Mouse (Mus musculus): ENCODE results near the gene Gpr180. TPM values are rescaled to one million over a fixed set of nuclear protein-coding genes. Genes with fewer than 3 reads are reported as not detected.
A peak's percentile ranks its signal among the peaks of the same experiment; 100 is the strongest.

Gene Gpr180
- polyA plus RNA-seq, 1 experiment = 17.3 TPM

DNA sequence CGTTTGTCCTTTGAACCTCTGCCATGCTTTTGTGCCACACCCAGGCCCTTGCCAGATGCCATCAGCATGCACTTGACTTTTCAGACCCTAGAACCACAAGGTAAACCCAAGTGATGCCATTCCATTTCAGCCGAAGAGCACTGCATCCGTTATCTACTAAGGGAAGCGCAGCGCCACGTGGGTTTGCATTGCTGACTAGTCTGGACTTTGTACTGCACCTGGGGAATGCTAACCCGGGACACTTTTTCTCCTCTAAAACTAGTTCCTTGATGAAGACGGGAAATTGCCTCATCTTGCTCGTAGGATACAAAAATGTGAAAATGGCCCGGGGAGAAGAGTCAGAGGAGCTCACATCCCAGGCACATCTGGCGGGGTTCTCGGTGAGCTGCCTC, 38.7 kb downstream of the Gpr180 start:
- TF ChIP-seq POLR2A (IDR thresholded peaks at IDR 0.05; ENCODE audit: insufficient read depth, low read length) (no peak), CTCF (IDR thresholded peaks at IDR 0.05; ENCODE audit: low read depth, low read length) (no peak), EP300 (IDR thresholded peaks at IDR 0.05; ENCODE audit: insufficient read depth, low read depth, low read length) (no peak)
- Histone ChIP-seq H3K4me3 (ENCODE audit: low read depth, low read length) (peak overlapping the region; percentile 65), H3K4me1 (ENCODE audit: control insufficient read depth, insufficient read depth, low read length) (no peaks in the 10 kb centered on the region)

DNA sequence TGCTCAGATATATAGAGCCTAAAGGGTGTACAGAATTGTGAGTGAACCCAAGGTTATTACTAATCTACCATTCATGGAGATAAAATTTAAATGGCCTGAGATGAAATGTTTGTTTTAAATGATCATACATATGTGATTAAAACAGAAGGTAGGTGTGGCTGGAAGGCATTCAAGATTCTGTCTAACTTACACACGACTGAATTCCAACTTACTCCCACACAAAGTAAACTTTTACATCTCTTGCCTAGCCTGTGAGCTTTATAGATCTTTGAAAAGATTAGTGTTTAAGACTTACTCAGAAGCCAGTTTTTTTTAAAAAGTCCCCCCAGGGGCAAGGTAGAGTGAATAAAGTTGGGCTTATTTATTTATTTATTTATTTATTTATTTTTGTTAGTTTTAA, 42.3 kb downstream of the Gpr180 start:
- no peak overlapping the region for H3K4me3 ChIP-seq (ENCODE audit: low read depth, low read length)
- H3K36me3 ChIP-seq (ENCODE audit: control insufficient read depth, insufficient read depth, low read length, poor library complexity, severe bottlenecking) = no peaks in the 10 kb centered on the region
- no peaks in the 10 kb centered on the region for H3K4me1 ChIP-seq (ENCODE audit: control insufficient read depth, insufficient read depth, low read length)
- 0 out of 2 replicates have a peak overlapping the region, but pooled peaks have one; percentile 15 for H3K9ac ChIP-seq (ENCODE audit: low read depth, poor library complexity, severe bottlenecking)
- TF ChIP-seq EP300 (IDR thresholded peaks at IDR 0.05; ENCODE audit: insufficient read depth, low read depth, low read length) = no peak
- no peak for TF ChIP-seq POLR2A (IDR thresholded peaks at IDR 0.05; ENCODE audit: insufficient read depth, low read length)
- no peak for TF ChIP-seq CTCF (IDR thresholded peaks at IDR 0.05; ENCODE audit: low read depth, low read length)
- no peak overlapping the region for H3K27ac ChIP-seq (ENCODE audit: insufficient read depth, low read length)
- H3K9me3 ChIP-seq (replicated peaks; ENCODE audit: control insufficient read depth, insufficient read depth, low read length, poor library complexity, severe bottlenecking) = no peaks in the 10 kb centered on the region
- H3K27me3 ChIP-seq (ENCODE audit: control insufficient read depth, insufficient read depth, low read length, poor library complexity, severe bottlenecking) = no peaks in the 10 kb centered on the region

More for the DNA sequence above, 38.7 kb downstream of the Gpr180 start:
- H3K36me3 ChIP-seq (ENCODE audit: control insufficient read depth, insufficient read depth, low read length, poor library complexity, severe bottlenecking) = no peaks in the 10 kb centered on the region
- H3K27me3 ChIP-seq (ENCODE audit: control insufficient read depth, insufficient read depth, low read length, poor library complexity, severe bottlenecking) = no peaks in the 10 kb centered on the region
- peak overlapping the region; percentile 62 for H3K9ac ChIP-seq (ENCODE audit: low read depth, poor library complexity, severe bottlenecking)
- no peaks in the 10 kb centered on the region for H3K9me3 ChIP-seq (replicated peaks; ENCODE audit: control insufficient read depth, insufficient read depth, low read length, poor library complexity, severe bottlenecking)
- H3K27ac ChIP-seq (ENCODE audit: insufficient read depth, low read length) = peak overlapping the region; percentile 39

DNA sequence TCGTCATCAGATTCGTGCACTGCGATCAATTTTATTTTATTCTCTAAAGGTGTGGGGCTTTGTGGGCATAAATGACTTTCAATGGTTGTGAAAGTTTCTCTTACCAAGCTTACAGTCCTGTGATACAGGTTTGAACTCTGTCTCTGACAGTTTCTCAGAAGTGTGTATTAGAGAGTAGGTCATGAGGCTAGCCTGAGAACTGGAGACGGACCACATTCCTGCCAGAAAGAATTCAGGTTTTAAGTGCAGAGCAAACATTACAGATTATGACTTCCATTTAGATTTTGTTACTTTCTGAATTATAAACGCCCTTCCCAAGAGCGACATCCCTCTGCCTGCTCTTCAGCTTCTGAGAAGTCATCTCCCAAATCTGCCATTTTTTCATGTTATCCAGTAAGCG, 42.7 kb downstream of the Gpr180 start:
- H3K9ac ChIP-seq (ENCODE audit: low read depth, poor library complexity, severe bottlenecking) = peak overlapping the region; percentile 15
- no peaks in the 10 kb centered on the region for H3K27me3 ChIP-seq (ENCODE audit: control insufficient read depth, insufficient read depth, low read length, poor library complexity, severe bottlenecking)
- H3K27ac ChIP-seq (ENCODE audit: insufficient read depth, low read length) = peak overlapping the region; percentile 33
- H3K4me3 ChIP-seq (ENCODE audit: low read depth, low read length) = no peak overlapping the region
- H3K9me3 ChIP-seq (replicated peaks; ENCODE audit: control insufficient read depth, insufficient read depth, low read length, poor library complexity, severe bottlenecking) = no peaks in the 10 kb centered on the region
- no peaks in the 10 kb centered on the region for H3K4me1 ChIP-seq (ENCODE audit: control insufficient read depth, insufficient read depth, low read length)
- no peaks in the 10 kb centered on the region for H3K36me3 ChIP-seq (ENCODE audit: control insufficient read depth, insufficient read depth, low read length, poor library complexity, severe bottlenecking)
- no peak for TF ChIP-seq POLR2A (IDR thresholded peaks at IDR 0.05; ENCODE audit: insufficient read depth, low read length)
- TF ChIP-seq EP300 (IDR thresholded peaks at IDR 0.05; ENCODE audit: insufficient read depth, low read depth, low read length) = no peak
- no peak for TF ChIP-seq CTCF (IDR thresholded peaks at IDR 0.05; ENCODE audit: low read depth, low read length)

DNA sequence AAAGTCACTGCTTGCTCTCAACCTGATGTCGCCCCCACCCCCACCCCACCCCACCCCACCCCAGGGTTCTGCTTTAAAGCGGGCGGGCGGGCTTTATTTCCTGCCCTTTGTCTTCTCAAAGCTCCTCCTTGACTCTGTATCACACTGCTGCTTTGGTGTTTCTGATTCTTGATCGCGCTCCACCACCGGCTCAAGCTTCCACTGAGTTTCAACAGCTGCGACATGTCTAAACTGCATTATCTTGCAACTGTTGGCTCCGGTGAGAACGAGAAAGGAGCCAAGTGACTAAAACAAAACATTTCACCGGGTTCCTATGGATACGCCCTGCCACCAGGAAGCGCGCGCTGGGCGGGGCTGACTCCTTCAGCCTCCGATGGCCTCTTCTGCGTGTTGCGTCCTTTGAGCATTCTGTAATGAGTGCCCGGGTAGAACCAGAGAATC, 43.2 kb downstream of the Gpr180 start:
- Histone ChIP-seq H3K4me1 (ENCODE audit: control insufficient read depth, insufficient read depth, low read length) (no peaks in the 10 kb centered on the region), H3K9ac (ENCODE audit: low read depth, poor library complexity, severe bottlenecking) (peak overlapping the region; percentile 50), H3K36me3 (ENCODE audit: control insufficient read depth, insufficient read depth, low read length, poor library complexity, severe bottlenecking) (no peaks in the 10 kb centered on the region), H3K27ac (ENCODE audit: insufficient read depth, low read length) (peak overlapping the region; percentile 86), H3K9me3 (replicated peaks; ENCODE audit: control insufficient read depth, insufficient read depth, low read length, poor library complexity, severe bottlenecking) (no peaks in the 10 kb centered on the region), H3K27me3 (ENCODE audit: control insufficient read depth, insufficient read depth, low read length, poor library complexity, severe bottlenecking) (no peaks in the 10 kb centered on the region), H3K4me3 (ENCODE audit: low read depth, low read length) (peak overlapping the region; percentile 80)
- TF ChIP-seq EP300 (IDR thresholded peaks at IDR 0.05; ENCODE audit: insufficient read depth, low read depth, low read length) (0 out of 2 replicates have a peak, but pooled peaks have one; percentile 52), CTCF (IDR thresholded peaks at IDR 0.05; ENCODE audit: low read depth, low read length) (no peak)

DNA sequence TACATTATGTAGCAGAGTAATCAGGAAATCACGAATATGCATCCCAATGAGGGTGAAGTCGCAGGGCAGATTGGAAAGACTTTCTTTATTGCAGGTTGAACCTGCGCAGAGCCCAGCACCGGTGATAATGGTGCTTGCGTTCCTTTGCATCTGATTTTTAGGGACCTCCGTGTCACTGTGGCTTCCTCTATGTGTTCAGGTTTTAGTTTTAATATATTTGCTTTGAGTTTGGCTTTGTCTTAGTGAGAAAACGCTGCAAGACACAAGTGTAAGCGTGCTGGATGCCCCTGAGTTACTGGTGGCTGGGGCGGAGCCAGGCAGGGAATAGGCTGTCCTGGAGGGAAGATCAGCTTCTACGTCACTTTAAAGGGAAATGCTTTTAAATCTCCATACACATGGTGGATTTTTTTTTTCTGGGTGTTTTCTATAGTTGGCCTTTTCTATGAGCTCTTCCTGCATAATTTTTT, 43.8 kb downstream of the Gpr180 start:
- no peak for TF ChIP-seq EP300 (IDR thresholded peaks at IDR 0.05; ENCODE audit: insufficient read depth, low read depth, low read length)
- no peak for TF ChIP-seq CTCF (IDR thresholded peaks at IDR 0.05; ENCODE audit: low read depth, low read length)
- no peak for TF ChIP-seq POLR2A (IDR thresholded peaks at IDR 0.05; ENCODE audit: insufficient read depth, low read length)
- H3K27me3 ChIP-seq (ENCODE audit: control insufficient read depth, insufficient read depth, low read length, poor library complexity, severe bottlenecking) = no peaks in the 10 kb centered on the region
- peak overlapping the region; percentile 50; the same call in 1 of the 2 replicates for H3K9ac ChIP-seq (ENCODE audit: low read depth, poor library complexity, severe bottlenecking)

DNA sequence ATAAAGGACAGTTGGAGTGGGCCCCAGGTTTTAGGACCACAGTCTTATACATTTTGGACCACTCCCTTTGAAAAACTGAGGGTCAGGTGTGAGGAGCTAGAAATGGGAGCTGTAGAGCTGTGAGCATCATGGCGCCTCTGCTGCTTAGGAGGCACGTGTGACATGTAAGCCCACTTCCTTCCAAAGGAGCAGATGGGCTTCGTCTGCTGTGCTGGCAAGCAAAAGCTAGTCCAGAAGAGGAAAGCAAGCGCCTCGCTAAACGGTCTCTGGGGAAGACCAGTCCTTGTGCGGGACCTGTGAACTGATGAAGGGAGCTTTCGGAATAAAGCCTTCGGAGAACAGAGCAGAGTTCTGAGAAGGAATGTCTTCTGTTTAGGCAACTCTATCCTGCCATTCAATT, 54.5 kb downstream of the Gpr180 start:
- H3K9ac ChIP-seq (ENCODE audit: low read depth, poor library complexity, severe bottlenecking) = no peak overlapping the region
- no peaks in the 10 kb centered on the region for H3K4me1 ChIP-seq (ENCODE audit: control insufficient read depth, insufficient read depth, low read length)
- no peak overlapping the region for H3K27ac ChIP-seq (ENCODE audit: insufficient read depth, low read length)
- H3K9me3 ChIP-seq (replicated peaks; ENCODE audit: control insufficient read depth, insufficient read depth, low read length, poor library complexity, severe bottlenecking) = no peaks in the 10 kb centered on the region
- no peaks in the 10 kb centered on the region for H3K27me3 ChIP-seq (ENCODE audit: control insufficient read depth, insufficient read depth, low read length, poor library complexity, severe bottlenecking)
- H3K36me3 ChIP-seq (ENCODE audit: control insufficient read depth, insufficient read depth, low read length, poor library complexity, severe bottlenecking) = no peaks in the 10 kb centered on the region
- no peak overlapping the region for H3K4me3 ChIP-seq (ENCODE audit: low read depth, low read length)
- TF ChIP-seq EP300 (IDR thresholded peaks at IDR 0.05; ENCODE audit: insufficient read depth, low read depth, low read length) = no peak

More for the DNA sequence above, 43.8 kb downstream of the Gpr180 start:
- H3K9me3 ChIP-seq (replicated peaks; ENCODE audit: control insufficient read depth, insufficient read depth, low read length, poor library complexity, severe bottlenecking) = no peaks in the 10 kb centered on the region
- peak overlapping the region; percentile 86 for H3K27ac ChIP-seq (ENCODE audit: insufficient read depth, low read length)
- peak overlapping the region; percentile 45 for H3K4me3 ChIP-seq (ENCODE audit: low read depth, low read length)
- H3K4me1 ChIP-seq (ENCODE audit: control insufficient read depth, insufficient read depth, low read length) = no peaks in the 10 kb centered on the region
- no peaks in the 10 kb centered on the region for H3K36me3 ChIP-seq (ENCODE audit: control insufficient read depth, insufficient read depth, low read length, poor library complexity, severe bottlenecking)
